Mouse (Mus musculus): ENCODE measurements around the gene Orai1. TPM values are rescaled to one million over a fixed set of nuclear protein-coding genes. Genes with fewer than 3 reads are reported as not detected.

Gene Orai1
- polyA plus RNA-seq, 1 experiment from 2014 or later = 12.9 TPM

DNA sequence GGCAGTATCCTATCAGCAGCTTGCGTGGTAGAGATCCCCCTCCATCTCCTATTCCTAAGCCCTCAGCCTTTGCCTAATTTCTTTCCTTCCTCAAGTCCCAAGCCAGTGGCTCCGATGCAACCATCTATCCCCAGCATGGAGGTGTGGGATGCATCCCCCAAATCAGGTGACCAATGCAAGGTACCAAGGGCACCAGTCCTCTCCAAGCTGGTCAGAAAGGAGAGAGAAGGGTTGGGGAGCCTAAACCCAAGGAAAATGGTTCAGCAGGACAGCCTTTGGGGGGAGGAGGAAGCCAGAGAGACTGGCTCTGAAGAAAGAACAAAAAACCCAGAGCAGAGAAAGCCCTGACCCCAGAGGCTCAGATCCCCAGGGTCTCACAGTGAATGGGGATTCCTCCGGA, 29.6 kb upstream of the Orai1 start:
- Histone ChIP-seq H3K36me3 (ENCODE audit: control insufficient read depth, insufficient read depth, low read length) (no peaks in the 10 kb centered on the region), H3K9ac (replicated peaks; ENCODE audit: low read length) (no peak overlapping the region; the same call in 1 of the 2 replicates), H3K4me3 (replicated peaks; ENCODE audit: low read depth, low read length) (no peak overlapping the region), H3K4me1 (ENCODE audit: control insufficient read depth, insufficient read depth, low read length) (peaks cover 32% of the 10 kb centered on the region), H3K9me3 (ENCODE audit: control insufficient read depth, low read length) (no peaks in the 10 kb centered on the region), H3K27me3 (ENCODE audit: control insufficient read depth, insufficient read depth, low read length) (no peaks in the 10 kb centered on the region), H3K4me2 (ENCODE audit: low read length) (peak overlapping the region; percentile 26; the same call in 1 of the 2 replicates), H3K27ac (replicated peaks; ENCODE audit: low read depth, low read length) (no peak overlapping the region)
- 26% methylated on average over 3 of the region's 3 CpGs for WGBS
- DNase-seq (no peak), ATAC-seq (ENCODE audit: low FRiP score, low TSS enrichment) (no peak)

DNA sequence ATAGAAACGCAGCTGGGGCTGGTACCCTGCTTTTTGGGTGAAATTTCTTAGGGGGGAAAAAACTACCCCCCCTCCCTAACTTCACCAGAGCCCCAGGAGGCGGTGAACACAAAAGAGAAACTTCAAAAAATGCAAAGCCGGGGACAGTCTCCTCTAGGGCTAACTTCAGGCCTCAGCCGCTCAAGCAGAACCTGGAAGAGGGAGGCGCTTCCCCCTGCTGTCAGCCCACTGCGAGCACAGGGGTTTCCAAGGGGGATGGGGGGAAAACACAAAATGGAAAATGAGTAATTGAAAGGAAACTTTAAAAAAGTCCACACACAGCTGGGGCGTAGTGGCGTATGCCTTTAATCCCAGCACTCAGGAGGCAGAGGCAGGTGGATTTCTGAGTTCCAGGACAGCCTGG, 28.8 kb upstream of the Orai1 start:
- no peak overlapping the region for H3K4me3 ChIP-seq (replicated peaks; ENCODE audit: low read depth, low read length)
- no peaks in the 10 kb centered on the region for H3K27me3 ChIP-seq (ENCODE audit: control insufficient read depth, insufficient read depth, low read length)
- DNase-seq (peak; percentile 25), ATAC-seq (ENCODE audit: low FRiP score, low TSS enrichment) (no peak)
- peaks cover 40% of the 10 kb centered on the region for H3K4me1 ChIP-seq (ENCODE audit: control insufficient read depth, insufficient read depth, low read length)
- WGBS = 14% methylated on average over 8 of the region's 8 CpGs
- no peaks in the 10 kb centered on the region for H3K9me3 ChIP-seq (ENCODE audit: control insufficient read depth, low read length)
- no peak overlapping the region for H3K9ac ChIP-seq (replicated peaks; ENCODE audit: low read length)
- H3K4me2 ChIP-seq (ENCODE audit: low read length) = peak overlapping the region; percentile 99; the same call in 1 of the 2 replicates
- no peak overlapping the region for H3K27ac ChIP-seq (replicated peaks; ENCODE audit: low read depth, low read length)
- H3K36me3 ChIP-seq (ENCODE audit: control insufficient read depth, insufficient read depth, low read length) = no peaks in the 10 kb centered on the region

DNA sequence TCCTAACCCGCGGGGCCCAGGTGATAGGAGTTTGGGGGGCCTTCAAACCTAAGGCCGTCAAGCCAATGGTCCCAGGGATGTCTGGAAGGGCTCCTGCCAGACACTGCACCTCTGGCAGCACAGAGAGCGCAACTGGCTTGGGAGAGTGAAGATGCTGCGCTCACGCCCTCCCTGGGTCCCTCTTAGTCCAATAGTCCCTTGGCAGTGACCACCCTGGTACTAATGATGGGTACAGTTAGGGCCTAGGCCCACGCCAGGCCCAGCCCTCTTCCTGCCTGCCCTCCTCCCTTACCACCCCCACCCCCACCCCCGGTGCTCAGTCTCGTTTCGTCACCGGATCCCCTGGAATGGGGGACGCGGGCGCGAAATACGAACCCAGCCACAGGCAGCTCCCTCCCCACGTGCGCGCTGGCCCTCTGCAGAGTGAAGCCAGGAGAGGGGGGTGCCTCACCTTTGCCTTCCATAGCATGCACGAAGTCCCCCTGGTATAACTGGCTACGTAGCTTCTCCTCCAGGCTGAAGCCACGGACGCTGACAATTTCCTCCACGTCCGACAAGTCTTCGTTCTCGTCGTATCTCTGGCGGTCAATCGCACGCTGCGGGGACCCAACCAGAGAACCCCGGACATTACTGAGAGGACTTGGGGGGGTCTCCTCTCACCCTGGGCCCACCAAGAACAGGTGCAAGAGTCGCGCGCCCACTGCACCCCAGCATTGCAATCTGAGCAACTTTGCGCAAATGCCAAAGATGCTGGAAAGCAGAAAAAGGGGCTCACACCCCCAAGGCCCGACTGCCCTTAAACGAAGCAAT, 27.5 kb upstream of the Orai1 start:
- H3K27ac ChIP-seq (replicated peaks; ENCODE audit: low read depth, low read length) = peak overlapping the region; percentile 72
- H3K4me1 ChIP-seq (ENCODE audit: control insufficient read depth, insufficient read depth, low read length) = peaks cover 46% of the 10 kb centered on the region

DNA sequence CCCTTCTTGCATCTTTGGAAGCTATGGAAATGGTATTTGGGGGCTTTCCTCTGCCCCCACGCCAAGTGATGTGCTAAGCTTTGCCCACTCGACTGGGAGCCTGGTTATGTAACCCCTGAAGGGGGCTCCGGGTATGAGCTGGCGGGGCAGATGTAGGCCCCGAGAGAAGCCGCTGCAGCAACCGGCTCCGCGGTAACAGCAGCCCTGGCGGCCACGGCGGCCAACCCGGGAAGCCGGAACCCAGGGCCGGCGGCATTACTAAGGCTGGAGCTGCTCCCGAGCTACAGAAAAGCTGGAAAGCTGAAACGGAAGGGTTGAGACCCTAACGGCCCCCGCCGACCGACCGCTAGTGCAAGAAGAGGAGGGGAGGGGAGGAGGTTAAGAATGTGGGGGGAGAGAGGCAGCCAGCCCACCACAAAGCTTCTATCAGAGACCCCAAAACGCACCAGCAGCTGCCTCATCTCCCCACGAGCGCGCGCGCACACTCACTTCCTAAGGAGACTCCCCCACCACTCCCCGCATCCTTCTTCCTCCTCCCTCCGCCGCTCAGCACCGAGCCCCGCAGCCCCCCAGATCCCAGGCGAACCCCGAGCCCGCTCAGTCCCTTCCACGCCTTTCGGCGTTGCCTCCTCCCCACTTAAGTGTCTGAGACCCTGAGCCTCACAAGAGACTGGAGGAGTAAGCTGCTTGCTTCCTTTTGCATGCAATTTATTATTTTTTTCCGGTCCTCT, 26.7 kb upstream of the Orai1 start:
- H3K4me1 ChIP-seq (ENCODE audit: control insufficient read depth, insufficient read depth, low read length) = peaks cover 46% of the 10 kb centered on the region
- under 1% methylated on average over 37 of the region's 41 CpGs for WGBS
- ATAC-seq (ENCODE audit: low FRiP score, low TSS enrichment) = peak; percentile 32; the same call in 1 of the 2 replicates
- no peaks in the 10 kb centered on the region for H3K9me3 ChIP-seq (ENCODE audit: control insufficient read depth, low read length)
- peak overlapping the region; percentile 99 for H3K4me2 ChIP-seq (ENCODE audit: low read length)
- H3K9ac ChIP-seq (replicated peaks; ENCODE audit: low read length) = peak overlapping the region; percentile 73
- peak overlapping the region; percentile 72 for H3K27ac ChIP-seq (replicated peaks; ENCODE audit: low read depth, low read length)
- H3K4me3 ChIP-seq (replicated peaks; ENCODE audit: low read depth, low read length) = peak overlapping the region; percentile 67
- no peaks in the 10 kb centered on the region for H3K27me3 ChIP-seq (ENCODE audit: control insufficient read depth, insufficient read depth, low read length)
- peak; percentile 76 for DNase-seq
- no peaks in the 10 kb centered on the region for H3K36me3 ChIP-seq (ENCODE audit: control insufficient read depth, insufficient read depth, low read length)

More for the DNA sequence above, 27.5 kb upstream of the Orai1 start:
- Histone ChIP-seq H3K36me3 (ENCODE audit: control insufficient read depth, insufficient read depth, low read length) (no peaks in the 10 kb centered on the region), H3K9ac (replicated peaks; ENCODE audit: low read length) (peak overlapping the region; percentile 73), H3K9me3 (ENCODE audit: control insufficient read depth, low read length) (no peaks in the 10 kb centered on the region), H3K27me3 (ENCODE audit: control insufficient read depth, insufficient read depth, low read length) (no peaks in the 10 kb centered on the region), H3K4me3 (replicated peaks; ENCODE audit: low read depth, low read length) (peak overlapping the region; percentile 67), H3K4me2 (ENCODE audit: low read length) (peak overlapping the region; percentile 99)
- 2% methylated on average over 39 of the region's 39 CpGs for WGBS
- ATAC-seq (ENCODE audit: low FRiP score, low TSS enrichment) (peak; percentile 43; the same call in 1 of the 2 replicates), DNase-seq (peak; percentile 65)

DNA sequence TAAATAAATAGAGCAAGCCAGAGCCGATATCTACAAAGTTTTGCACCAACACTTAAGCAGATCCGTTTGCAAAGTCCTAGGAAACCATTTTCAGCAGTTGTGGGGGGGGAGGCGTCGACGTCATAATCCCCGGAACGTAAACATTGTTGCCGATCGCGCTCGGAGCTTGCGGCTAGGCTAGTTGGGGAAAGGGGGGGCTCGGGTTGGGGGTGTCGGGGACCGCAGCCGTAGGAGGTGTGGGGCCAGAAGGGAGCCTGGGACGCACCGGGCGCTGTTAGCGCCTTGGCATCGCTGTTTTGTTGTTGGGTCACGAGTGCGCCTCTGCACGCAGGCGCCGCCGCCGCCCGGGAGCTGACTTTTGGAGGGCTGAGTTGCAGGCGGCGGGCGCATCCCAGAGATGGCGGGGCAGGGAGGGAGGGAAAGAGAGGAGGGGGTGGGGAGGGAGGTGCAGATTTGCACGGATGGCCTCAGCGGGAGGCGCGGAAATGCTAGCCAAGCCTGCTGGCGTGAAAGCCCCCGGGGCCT, 25.8 kb upstream of the Orai1 start:
- no peaks in the 10 kb centered on the region for H3K9me3 ChIP-seq (ENCODE audit: control insufficient read depth, low read length)
- peak overlapping the region; percentile 80 for H3K27ac ChIP-seq (replicated peaks; ENCODE audit: low read depth, low read length)
- H3K4me2 ChIP-seq (ENCODE audit: low read length) = peak overlapping the region; percentile 99
- H3K27me3 ChIP-seq (ENCODE audit: control insufficient read depth, insufficient read depth, low read length) = no peaks in the 10 kb centered on the region
- H3K9ac ChIP-seq (replicated peaks; ENCODE audit: low read length) = peak overlapping the region; percentile 73
- H3K4me3 ChIP-seq (replicated peaks; ENCODE audit: low read depth, low read length) = peak overlapping the region; percentile 67
- no peaks in the 10 kb centered on the region for H3K36me3 ChIP-seq (ENCODE audit: control insufficient read depth, insufficient read depth, low read length)
- 0% methylated on average over 39 of the region's 39 CpGs for WGBS
- peak; percentile 56 for ATAC-seq (ENCODE audit: low FRiP score, low TSS enrichment)
- H3K4me1 ChIP-seq (ENCODE audit: control insufficient read depth, insufficient read depth, low read length) = peaks cover 46% of the 10 kb centered on the region
- DNase-seq = peak; percentile 86

DNA sequence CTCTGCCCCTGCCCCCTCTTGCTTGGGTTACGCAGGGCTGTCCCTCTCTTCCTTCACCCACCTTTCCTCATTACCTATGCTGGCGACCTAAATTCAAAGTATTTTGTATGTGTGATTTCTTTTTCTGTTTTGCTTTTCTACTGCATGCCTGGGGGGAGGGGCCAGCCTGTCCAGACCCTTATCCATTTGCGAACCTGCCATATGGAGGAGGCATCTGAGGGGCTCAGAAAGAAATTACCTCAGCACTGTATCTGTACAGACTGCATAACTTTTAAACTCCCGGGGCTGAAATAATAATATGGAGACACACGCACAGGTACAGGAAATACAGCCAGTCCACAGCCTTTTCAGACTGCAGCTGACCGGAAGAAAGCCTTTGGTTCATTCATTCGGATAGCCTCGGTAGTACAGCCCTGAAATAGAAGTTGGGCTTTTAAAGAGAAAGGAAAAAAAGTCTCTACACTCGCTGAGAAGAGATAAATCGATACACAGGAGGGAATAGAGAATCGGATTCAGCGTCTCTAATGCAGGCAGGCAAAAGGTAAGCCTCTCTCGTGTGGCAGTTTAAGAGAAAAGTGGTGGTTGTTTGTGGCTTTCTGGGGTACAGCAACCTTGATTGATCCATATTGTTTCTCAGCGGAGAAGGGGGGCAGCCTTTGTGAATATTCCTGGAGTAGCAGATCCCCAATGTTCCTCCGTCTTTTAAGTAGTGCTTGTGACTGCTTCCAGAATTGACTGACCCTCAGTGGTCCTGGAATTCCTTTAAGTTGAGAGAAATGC, 25.1 kb upstream of the Orai1 start, which contains the start of gene Kdm2b:
Gene Kdm2b, minus strand, starts transcription at position 273 of the 780 bp plus-strand sequence.
- no peaks in the 10 kb centered on the region for H3K9me3 ChIP-seq (ENCODE audit: control insufficient read depth, low read length)
- WGBS = 1% methylated on average over 15 of the region's 15 CpGs
- peak within 1 kb of the TSS; percentile 73 for H3K9ac ChIP-seq (replicated peaks; ENCODE audit: low read length)
- H3K4me1 ChIP-seq (ENCODE audit: control insufficient read depth, insufficient read depth, low read length) = peaks cover 43% of the 10 kb centered on the region
- DNase-seq (peak; percentile 57), ATAC-seq (ENCODE audit: low FRiP score, low TSS enrichment) (0 out of 2 replicates have a peak, but pooled peaks have one; percentile 19)
- no peaks in the 10 kb centered on the region for H3K27me3 ChIP-seq (ENCODE audit: control insufficient read depth, insufficient read depth, low read length)
- H3K36me3 ChIP-seq (ENCODE audit: control insufficient read depth, insufficient read depth, low read length) = no peaks in the 10 kb centered on the region
- peak within 1 kb of the TSS; percentile 67 for H3K4me3 ChIP-seq (replicated peaks; ENCODE audit: low read depth, low read length)
- H3K4me2 ChIP-seq (ENCODE audit: low read length) = peak within 1 kb of the TSS; percentile 99
- H3K27ac ChIP-seq (replicated peaks; ENCODE audit: low read depth, low read length) = peak within 1 kb of the TSS; percentile 80

DNA sequence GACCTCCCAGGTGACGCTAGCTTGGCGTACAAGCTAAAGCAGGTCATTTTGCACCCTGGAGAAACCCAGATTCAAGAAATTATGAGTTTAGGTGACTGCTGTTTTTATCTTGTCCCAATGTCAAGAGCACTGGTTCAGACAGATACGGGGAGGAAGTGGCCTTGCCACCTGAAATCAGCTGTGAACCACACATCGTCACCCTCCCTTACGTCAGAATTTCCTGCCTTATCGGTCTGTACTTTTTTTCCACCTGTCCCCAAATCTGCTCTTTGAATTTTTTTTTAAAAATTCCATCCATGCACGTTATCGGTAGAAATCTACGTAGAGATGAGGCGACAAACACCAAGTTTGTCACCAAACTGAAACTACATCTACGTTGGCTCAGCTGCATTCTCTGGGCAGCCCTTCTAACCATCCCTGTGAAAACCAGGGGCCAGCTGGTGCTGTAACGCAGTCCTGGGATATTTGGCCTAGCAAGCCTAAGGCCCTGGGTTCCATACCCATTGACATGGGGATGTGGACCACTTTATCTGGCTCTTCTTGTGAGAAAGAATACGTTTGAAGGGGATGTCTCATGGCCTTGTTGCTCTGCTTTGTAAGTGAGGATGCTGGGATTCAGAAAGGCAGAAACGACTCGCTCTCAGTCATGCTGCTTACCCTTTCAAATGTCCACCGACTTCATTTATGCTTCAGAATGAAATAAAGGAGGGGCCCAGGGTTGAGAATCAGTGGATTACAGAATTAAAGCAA, 24.3 kb upstream of the Orai1 start:
- Histone ChIP-seq H3K9me3 (ENCODE audit: control insufficient read depth, low read length) (no peaks in the 10 kb centered on the region), H3K27ac (replicated peaks; ENCODE audit: low read depth, low read length) (no peak overlapping the region), H3K27me3 (ENCODE audit: control insufficient read depth, insufficient read depth, low read length) (no peaks in the 10 kb centered on the region), H3K4me2 (ENCODE audit: low read length) (peak overlapping the region; percentile 99), H3K4me3 (replicated peaks; ENCODE audit: low read depth, low read length) (peak overlapping the region; percentile 67), H3K36me3 (ENCODE audit: control insufficient read depth, insufficient read depth, low read length) (no peaks in the 10 kb centered on the region), H3K9ac (replicated peaks; ENCODE audit: low read length) (peak overlapping the region; percentile 32; the same call in 1 of the 2 replicates), H3K4me1 (ENCODE audit: control insufficient read depth, insufficient read depth, low read length) (peaks cover 35% of the 10 kb centered on the region)
- 8% methylated on average over 16 of the region's 16 CpGs for WGBS
- no peak for ATAC-seq (ENCODE audit: low FRiP score, low TSS enrichment)
- DNase-seq = no peak

Data from midbrain, embryonic 14.5 days (tissue).